Mouse (Mus musculus): Measurements from ENCODE around the gene Atp2a2.

Gene Atp2a2

DNA sequence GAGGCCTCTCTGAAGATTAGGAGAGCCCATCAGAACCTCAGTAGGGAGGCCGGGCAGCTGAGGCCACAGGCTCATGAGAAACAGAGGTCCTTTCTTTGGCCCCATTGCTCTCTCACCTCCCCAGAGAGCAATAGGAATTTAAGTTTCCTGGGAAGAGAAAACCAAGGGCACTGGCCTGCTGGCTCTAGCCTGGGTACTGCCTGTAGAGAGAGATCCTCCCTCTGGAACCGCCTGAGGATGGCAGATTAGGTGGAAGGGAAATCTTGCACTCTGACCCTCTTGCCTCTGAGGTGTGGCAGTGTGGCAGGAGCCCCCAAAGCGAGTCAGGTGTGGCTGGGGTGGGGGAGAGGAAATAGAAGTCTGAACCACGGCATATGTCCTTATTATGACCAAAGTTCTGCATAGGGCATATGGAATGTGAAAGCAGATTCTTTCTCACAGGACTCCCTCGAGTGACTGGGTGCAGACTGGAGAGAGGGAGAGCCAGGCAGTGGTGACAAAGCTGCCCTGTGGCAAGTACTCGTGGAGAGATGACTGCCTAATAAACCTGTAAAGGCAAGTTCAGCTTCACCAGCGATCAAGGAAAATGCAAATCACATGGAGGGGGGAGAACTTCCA lies 17.1 kb upstream of the Atp2a2 start:
- DNase-seq, result no peak

DNA sequence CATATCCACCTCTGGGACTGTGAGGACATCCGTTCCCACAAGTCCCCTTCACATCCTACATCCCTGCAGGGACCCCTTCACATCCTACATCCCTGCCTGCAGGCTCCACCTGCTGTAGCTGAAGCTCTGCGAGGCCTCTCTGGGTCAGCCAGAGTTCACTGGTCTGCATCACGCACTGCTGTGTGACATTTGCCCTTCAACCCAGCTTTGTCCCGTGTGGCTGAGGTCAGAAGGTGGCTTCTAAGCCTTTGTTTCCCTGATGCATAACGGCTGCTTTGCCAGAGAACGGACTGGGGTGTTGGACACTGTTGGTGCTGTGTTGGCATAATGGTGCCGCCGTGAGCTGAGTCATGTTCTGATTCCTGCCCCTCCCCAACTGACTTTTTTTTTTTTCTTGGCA lies 16.2 kb upstream of the Atp2a2 start:
- peak in 1 of 2 experiments; percentile 29 for DNase-seq

DNA sequence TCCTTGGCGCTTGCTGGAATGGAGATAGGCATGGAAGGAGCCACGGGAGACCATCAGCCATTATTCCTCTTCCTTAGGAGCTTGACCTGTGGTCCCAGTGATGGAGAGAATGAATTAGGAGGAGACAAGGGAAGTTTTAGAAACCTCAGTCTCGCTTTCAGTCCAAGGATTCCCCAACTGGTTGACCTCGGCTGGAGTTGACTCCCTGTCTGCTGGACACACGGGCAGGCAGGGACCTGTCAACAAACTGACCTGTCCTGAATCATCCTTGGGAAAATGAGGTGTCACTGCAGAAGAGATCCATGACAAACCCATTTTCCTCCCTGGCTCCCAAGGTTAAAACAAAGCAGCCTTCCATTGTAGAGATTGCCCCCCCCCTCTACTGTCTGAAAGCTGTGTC lies 14.9 kb upstream of the Atp2a2 start:
- no peak for DNase-seq

DNA sequence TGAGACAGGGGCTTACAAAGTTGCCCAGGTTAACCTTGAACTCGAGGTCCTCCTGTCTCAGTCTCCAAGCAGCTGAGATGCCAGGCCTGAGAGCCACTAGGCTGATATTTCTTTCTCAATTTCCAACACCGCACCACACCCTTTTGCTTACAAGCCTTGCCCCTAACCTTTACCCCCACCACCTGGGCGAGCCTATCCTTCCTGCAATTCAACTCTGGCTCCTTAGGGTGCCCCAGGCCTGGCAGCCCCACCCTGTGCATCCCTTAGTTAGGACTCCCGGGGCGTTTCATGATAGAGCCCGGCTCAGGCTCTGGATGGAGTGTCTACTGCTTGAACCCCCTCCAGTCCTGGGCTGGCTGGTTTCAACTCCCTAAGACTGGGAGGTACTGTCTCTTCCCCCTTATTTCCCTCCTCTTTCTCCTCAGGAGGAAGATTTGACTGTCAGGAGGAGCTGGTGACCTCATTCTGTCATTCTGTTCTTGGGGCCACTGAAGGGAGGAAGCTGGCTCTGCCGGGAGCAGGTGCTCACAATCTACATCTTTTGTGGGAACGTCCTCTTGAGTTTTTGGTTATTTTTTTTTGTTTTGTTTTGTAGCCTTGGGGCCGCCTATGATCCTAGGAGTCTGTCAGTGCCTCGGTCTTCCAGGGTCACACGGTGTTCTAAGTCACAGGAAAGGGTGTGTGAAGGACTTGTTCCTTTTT lies 14.2 kb upstream of the Atp2a2 start:
- DNase-seq, result no peak

DNA sequence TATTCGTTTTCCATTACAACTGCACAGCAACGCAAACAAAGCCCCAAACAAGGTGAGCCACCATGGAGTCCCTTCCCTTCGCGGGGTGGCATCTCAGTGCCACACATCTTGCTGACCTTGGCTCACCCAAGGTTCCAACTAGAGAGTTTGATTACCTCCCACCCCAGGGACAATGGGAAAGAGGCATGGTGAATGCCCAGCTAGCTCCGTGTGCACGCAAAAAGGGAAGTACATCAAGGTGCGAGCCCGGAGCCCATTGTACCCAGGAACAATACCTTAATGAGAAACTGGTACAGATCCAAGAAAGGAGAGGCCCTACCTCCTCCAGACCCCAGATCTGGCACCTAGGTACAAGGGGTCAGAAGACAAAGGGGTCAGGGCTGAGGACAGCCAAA lies 12.1 kb upstream of the Atp2a2 start:
- DNase-seq, result no peak

DNA sequence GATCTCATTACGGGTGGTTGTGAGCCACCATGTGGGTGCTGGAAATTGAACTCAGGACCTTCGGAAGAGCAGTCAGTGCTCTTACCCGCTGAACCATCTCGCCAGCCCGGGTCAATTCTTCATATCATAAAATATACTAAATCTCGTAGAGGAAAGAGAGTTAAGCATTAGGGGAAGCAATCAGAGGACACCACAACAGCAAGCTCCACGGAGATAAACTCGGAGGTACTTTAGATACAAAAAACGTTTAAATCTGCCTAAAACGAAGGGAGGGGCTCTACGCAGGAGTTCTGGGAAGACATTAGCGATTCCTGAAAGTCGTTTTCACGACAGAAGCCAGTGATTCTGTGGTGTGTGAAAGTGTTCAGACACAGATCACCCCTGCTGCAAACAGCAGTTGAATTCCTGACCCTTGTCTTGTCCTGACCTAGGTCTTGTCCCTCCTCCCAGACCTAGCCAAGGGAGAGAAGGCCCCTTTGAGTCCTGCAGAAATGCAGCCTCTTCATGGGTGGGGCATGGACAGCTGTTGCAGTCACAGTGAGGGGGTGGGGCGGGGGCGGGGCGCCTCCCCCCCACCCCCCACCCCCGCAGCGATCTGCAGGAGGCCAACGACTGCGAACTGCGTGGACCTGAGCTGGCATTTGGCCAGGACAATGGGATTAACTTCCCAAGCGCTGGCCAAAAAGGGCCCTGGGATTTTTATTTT lies 11.5 kb upstream of the Atp2a2 start:
- peak in 1 of 2 experiments; percentile 70 for DNase-seq

DNA sequence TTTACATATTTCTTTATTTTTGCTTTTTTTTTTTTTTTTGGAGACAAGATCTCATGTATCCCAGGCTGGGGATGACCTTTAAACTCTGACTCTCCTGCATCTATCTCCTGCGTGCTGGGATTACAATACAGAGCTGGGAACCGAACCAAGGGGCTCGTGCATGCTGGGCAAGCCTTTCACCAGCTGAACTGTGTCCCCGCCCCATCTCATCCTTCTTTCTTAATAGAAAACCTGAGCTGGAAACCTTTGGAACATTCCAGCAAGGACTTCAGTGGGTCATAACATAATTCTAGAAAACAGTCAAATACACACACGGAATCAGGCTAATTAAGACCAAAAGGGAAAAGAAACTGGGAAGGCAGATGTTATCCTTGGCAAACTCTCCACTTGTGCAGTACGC lies 10.0 kb upstream of the Atp2a2 start:
- DNase-seq, result peak; percentile 58 to 65

DNA sequence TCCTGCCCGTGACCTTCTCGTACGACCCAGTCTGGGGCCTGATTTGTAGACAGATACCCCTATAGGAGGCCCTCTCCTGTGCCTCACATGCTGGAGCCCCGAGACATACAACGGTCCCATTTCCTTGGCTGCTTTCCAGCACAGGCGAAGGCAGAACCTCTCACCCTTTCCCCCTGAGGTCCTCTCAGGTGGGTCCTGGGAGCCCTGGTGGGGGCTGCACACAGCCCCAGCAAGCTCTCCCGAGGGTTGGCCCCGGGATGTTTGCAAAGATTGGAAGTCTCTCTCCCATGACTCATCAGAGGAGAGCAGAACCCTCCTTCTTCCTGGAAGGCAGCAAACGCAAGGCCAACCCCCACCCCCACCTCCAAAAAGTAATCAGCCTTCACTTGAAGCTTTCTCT lies 9.4 kb upstream of the Atp2a2 start:
- DNase-seq, result no peak

DNA sequence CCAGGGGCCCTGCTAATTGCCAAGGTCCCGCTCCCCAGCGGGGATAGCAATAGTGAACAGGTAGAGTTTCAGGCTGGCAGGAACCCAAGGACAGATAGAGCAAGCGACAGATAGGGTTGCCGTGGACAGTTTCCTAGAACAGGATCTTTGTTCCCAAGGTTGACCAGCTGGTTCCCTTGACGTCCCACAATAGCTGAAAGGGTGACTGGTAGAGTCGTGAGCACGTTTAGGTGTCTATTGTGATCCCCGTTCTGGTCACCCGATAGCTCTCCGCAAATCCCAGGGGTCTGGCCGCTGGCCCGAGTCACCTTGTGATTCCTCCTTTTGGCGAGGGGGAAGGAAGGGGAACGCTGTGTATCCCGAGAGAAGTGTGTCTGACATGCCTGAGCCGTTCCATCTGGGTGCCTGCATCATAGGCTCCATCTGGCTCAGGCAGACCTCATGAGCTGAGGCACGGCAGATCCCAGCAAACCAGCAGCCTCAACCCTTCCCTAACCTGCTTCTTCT lies 8.7 kb upstream of the Atp2a2 start:
- DNase-seq, result peak in 1 of 2 experiments; percentile 40

DNA sequence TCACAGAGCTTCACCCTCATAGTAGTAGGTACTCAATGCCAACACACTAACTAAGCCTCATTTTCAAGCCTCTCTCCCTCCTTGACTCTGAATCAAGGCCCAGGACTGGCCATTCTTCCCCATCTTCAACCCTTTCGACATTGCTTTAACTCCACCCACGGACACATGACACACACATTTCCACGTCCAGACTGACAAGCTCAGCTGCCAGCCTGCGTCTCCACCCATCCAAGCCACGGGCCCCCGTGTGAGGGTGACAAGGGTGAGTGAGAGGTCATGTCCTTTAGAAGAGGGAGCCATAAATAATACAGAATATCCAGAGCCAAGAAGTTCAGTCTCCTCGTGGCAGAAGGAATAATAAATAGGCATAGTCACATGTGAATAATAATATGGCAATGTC lies 7.6 kb upstream of the Atp2a2 start:
- no peak for DNase-seq

DNA sequence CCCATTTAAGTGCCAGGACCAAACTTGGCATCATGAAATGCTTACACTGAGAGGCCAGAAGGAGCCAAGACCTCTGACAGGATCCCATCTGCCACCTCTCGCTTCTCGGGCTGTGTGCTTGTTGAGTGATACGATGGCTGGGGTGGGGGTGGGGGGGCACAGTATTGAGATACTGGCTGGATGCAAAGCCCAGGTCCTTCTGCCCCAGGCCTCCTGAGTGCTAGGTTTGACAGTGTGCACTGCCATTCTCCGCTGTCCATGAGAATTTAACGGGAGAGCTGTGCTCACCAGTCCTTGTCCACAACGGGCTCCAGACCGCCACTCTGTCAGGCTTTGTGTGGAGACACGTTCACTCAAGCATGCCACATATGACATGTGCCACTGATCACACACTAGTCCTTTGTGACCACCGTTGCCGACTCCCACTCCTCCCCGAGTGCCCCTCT lies 6.9 kb upstream of the Atp2a2 start:
- DNase-seq, result no peak

DNA sequence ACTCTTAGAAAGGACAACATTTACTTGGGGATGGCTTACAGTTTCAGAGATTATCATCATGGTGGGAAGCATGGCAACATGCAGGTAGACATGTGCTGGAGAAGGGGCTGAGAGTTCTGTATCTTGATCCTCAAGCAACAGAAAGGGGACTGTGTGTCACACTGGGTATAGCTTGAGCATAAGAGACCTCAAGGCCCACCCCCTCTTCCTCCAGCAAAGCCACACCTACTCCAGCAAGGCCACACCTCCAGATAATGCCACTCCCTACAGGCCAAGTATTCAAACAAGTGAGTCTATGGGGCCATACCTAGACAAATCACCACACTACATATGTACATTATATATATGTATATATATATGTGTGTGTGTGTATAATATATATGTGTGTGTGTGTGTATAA lies 5.4 kb upstream of the Atp2a2 start:
- no peak for DNase-seq

DNA sequence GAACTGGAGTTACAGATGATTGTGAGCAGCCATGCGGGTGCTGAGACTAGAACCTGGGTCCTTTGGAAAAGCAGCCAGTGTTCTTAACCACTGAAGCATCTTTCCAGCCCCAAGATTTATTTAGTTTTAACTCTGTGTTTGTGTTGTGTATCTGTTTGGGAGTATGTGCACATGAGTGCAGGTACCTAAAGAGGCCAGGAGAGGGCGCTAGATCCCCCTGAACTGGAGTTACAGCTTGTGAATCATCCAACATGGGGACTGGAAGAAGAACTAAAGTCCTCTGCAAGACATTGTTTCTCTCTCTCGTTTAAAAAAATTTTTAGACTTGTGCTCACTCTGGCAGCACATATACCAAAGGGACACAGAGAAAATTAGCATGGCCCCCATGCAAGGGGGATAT lies 4.4 kb upstream of the Atp2a2 start:
- DNase-seq, result no peak

DNA sequence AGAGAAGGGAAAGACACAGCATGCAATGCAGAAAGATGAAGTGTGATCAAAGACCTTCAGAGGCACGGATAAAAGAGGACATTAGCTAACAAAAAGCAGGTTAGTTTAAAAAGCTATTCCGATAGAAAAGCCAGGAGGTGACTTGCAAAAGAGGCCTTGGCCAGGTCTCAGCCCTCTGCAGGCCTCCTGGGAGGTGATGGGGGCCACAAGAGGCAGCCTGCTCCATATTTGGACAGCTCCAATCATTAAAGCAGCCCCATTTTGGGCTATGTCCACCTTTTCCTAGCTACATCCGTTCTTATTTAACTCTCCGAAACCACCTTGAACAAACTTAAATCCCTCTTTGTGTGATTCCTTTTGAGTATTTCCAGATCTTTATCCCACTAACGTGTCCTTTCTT lies 3.5 kb upstream of the Atp2a2 start:
- DNase-seq, result no peak

DNA sequence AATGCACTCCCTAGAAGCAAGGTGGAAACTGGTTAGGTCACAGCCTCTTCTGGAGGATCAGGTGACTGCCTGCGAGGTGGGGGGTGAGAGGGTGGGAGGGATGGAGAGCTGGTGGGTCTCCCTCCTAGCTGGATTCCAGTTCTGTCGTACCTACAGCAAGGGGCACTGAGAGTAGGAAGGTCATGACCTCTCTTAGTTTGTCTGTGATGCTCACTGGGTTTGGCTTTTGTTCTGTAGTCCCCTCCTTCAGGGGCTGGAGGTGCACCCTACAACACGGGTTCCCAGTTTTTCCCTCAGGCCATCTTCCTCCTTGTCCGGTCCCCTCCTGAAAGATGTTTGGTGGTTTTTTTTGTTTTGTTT lies 1.7 kb upstream of the Atp2a2 start:
- DNase-seq, result no peak

DNA sequence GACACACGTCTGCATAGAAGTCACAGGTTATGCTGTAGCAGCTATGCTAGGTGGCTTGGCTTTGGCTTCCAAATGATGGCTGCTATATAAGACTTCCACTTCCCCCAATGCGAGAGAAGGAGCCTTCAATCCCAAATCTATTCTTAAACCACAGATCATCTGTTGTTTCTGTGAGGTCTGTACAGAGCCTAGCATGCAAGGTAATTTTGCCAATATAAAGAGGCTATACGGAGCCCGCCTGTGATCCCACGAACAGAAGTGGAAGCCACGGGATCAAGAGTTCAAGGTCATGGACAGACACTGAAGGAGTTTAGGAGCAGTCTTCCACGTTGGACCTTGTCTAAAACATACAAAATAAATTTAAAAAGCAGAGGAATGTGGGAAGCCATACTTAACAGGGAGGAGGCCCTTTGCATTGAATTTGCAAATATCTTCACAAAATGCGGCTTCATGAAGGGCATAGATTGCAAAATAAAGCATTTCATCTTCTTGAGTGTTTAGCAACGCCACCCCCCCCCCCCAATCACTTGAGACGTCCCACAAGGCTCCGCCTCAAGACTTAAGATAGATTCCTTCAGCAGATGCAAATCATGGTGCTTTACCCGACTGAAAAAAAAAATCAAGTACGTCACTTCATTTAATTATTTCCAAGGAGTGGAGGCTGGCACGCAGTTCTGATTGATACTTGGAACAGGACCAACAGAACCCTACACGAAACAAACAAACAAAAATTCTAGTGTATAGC lies 1.2 kb upstream of the Atp2a2 start:
- no peak for DNase-seq

DNA sequence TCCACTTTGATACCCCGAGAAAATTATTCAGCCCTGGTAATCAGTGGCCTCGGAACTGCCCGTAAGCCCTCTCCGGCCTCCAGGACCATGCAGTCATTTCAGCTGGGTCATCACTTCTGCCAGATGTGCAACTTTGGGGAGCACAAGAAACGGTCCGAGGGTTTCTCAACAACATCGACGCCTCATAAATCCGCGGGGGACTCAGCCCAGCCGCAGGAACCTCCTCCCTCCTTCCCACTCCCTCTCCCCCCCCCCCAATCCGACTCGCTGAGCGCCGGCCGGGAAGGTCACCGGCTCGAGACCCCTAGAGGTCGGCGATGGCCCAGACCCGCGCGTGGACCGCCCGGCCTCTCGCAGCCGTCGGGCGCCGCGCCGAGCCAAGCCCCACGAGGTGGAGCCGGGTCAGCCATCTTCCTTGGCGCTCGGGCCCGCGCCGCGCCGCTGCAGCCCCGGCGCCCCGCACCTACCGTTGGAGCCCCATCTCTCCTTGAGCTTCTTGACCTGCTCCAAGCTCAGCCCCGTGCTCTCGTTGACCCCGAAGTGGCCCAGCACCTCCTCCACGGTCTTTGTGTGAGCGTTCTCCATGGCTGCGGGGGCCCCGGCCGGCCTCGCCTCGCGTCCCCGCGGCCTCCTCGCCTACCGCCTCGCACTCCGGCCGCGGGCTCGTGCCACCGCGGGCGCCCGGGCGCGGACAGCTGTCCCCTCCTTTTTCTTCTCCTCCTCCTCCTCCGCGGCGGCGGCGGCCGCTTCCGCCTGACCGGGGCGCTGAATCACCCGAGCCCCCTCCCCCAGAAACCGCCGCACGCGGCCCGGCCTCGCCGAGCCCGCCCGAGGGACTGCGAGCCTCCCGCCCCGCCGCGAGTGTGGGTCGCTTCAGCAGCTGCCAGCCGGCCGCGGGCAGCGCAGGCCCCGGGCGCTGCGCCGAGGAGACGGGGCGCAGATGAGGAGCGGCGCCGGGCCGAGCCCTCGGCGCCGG lies 636 bp downstream of the Atp2a2 start:
- peak in 1 of 2 experiments; percentile 80 for DNase-seq

DNA sequence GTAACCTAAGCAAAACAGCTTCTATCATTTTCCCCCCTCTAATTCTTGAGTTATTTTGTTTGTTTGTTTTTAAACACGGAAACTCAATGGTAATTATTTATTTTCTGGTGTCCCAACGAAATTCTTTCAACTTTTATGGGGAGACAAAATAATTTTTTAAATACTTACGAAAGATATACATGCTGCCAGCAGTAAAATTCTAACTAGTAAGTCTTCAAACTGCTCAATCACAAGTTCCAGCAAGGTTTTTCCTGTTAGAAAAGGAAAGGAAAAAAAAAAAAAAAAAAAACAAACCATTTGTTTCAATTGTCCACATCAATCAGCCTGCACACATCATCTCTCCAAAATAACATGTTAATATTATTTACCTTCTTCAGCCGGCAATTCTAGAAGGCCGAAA lies 1.5 kb downstream of the Atp2a2 start:
- DNase-seq, result no peak

DNA sequence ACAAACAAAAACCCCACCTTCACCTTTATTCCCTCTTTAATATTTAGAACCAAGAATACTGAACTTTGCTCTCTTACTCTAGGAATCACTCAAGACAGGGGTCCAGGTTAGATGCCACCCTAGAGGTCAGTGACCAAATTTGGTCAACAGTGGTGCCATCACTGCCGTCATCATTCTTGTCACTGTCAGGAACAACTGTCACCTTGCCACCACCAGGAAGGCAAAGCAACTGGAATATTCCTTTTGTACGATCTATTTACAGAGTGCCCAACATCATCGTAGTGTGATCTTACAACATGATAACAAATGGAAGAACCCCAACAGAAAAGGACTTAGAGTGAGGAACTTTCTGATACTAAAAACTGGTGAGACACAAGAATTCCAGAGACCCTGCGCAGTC lies 1.9 kb downstream of the Atp2a2 start:
- peak in 1 of 2 experiments; percentile 37 for DNase-seq

DNA sequence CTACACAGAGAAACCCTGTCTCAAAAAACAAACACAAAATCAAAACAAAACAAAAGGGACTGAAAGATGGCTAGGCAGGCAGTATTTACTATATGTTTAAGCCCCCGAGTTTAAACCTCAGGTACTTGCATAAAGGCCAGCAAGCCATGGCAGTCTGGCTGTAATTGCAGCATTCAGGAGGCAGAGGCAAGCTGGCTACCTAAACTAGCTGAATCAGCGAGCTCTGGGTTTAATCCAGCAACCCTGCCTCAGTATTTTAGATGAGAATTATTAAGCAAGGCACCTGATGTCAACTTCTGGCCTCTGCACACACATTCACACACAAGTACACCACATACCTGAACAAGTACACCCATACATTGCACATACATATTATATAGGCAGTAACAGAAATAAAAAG lies 4.0 kb downstream of the Atp2a2 start:
- peak; percentile 52 to 61 for DNase-seq

DNA sequence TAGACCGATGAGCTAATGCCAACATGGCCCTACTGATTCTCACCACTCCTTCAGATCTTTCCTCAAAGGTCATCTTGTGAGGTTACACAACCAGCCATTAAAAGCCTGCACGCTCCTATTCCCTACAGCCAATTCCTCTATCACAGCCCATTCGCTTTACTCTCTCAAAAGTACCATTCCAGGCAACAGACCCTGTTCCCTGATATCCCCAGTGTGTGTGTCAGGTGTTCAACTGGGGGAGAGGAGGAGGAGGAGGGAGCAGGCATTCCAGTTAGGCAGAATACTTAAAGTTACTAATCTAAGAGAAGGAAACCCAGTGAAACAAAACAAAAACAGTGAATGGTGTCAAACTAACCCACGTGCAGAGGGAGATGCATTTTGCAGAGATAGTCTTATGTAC lies 5.0 kb downstream of the Atp2a2 start:
- DNase-seq, result no peak

DNA sequence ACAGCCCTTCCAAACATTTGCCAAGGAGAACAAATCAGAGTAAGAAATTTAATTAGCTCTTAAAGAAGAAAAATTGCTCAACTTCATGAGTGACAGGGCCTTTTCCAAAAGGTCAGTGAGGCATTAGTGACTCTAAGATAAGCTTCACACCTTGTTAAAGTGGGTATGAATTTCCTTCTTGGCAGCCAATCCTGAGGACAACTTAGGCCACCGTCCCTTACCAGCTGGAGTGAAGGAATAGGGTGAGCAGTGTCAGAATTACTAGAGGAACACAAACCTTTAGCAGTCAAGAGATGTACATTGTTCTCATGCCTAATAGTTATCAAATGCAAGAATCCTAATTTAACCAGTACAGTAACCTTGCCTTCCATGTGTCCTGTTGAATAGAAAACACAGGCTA lies 7.6 kb downstream of the Atp2a2 start:
- DNase-seq, result no peak
